Mouse (Mus musculus) bone marrow, adult 2 months (tissue): ENCODE results near the gene Agbl4.

ENCODE experiments used
- CTCF ChIP-seq: fragments of 200-500 bp; IDR thresholded peaks from 2 replicates; pipeline ENCODE4 v1.5.1; 2011; ENCODE audit warnings: low read length, control low read depth; ENCODE audit not compliant: control insufficient read depth, insufficient read depth
- POLR2A ChIP-seq: fragments of 200-500 bp; IDR thresholded peaks from 2 replicates; pipeline ENCODE4 v1.6.1; 2011; ENCODE audit warnings: low read depth, mild to moderate bottlenecking, control low read depth, low read length, borderline replicate concordance; ENCODE audit not compliant: control insufficient read depth

DNA sequence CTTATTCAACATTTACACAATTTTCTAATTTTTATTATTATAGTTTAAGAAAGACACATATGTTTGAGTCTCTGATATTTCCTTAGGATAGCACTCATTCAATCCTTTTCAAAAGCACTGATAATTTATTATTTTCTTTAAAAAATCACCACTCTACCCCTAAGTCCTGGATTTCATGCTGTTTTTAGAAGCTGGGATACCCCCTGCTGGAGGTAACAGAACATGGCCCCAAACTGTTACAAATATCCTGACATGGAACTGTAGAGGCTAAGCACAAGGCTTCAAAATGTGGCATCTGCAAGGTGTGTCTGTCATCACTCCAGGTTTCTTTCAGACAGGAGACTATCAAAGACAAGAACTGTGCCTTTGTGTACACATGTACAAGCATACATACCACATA lies 859.5 kb downstream of the Agbl4 start:
- TF ChIP-seq POLR2A (no peak), CTCF (no peak)
